Comparison of ENCODE assay signal across 9 mouse cellular contexts in genomic region chr14:19858808-19859776, GRCm38 (mm10). TPM values are rescaled to one million over a fixed set of nuclear protein-coding genes. Genes with fewer than 3 reads are reported as not detected.
DNase-seq lines count a peak whose midpoint lies in the region; ATAC-seq and TF ChIP-seq lines count a peak whose summit lies in the region.
"Had no signal": no experiment of that assay in that cellular context is flagged by ENCODE, and none has a peak within 500 bp of the region (broad histone marks: within the 10 kb centered on the region; RNA-seq: fewer than 3 reads in every experiment).

No protein-coding gene starts in this region.

- H3K9ac ChIP-seq in heart, adult 2 months (ENCODE audit: low read depth, low read length): no peak overlapping the region
- H3K9ac ChIP-seq in kidney, postnatal 0 days (ENCODE audit: low read depth, low read length): no peak overlapping the region

- intact Hi-C loops in heart, adult 2 months (cut with DNase I): loop anchor here (1.0 to 2.0 kb wide), 2 partner anchors 118 to 208 kb away; partner anchors contain the start of gene Gng2

- no peak for ATAC-seq in kidney, postnatal 0 days (replicated peaks; ENCODE audit: low FRiP score, low read depth)
- ATAC-seq in inflammation-experienced regulatory T-cells, adult 6 months: no peak

- H3K79me2 ChIP-seq in heart, adult 2 months (replicated peaks; ENCODE audit: control insufficient read depth, insufficient read depth, low read length): no peaks in the 10 kb centered on the region

- no peak for TF ChIP-seq POLR2A in heart, adult 2 months (IDR thresholded peaks at IDR 0.05; ENCODE audit: insufficient read depth, low read depth, low read length)

- H3K4me3 ChIP-seq in heart, adult 2 months: no peak overlapping the region
- no peak overlapping the region for H3K4me3 ChIP-seq in heart, embryonic 10.5 days
- H3K4me3 ChIP-seq in kidney, postnatal 0 days (replicated peaks; ENCODE audit: low read depth, low read length): no peak overlapping the region
- H3K4me3 ChIP-seq: myocyte had no signal

- no peaks in the 10 kb centered on the region for H3K27me3 ChIP-seq in heart, adult 2 months (ENCODE audit: control insufficient read depth, insufficient read depth, low read length)
- no peaks in the 10 kb centered on the region for H3K27me3 ChIP-seq in heart, embryonic 10.5 days (ENCODE audit: insufficient read depth, poor library complexity, severe bottlenecking)
- no peaks in the 10 kb centered on the region for H3K27me3 ChIP-seq in kidney, postnatal 0 days (ENCODE audit: insufficient read depth, low read length)

- no peak overlapping the region for H3K4me2 ChIP-seq in kidney, postnatal 0 days (ENCODE audit: low read length)

- H3K36me3 ChIP-seq in heart, adult 2 months (ENCODE audit: control insufficient read depth, insufficient read depth, low read length): no peaks in the 10 kb centered on the region
- H3K36me3 ChIP-seq in heart, embryonic 10.5 days: no peaks in the 10 kb centered on the region
- H3K36me3 ChIP-seq in kidney, postnatal 0 days (ENCODE audit: insufficient read depth, low read length): no peaks in the 10 kb centered on the region

- 33% methylated on average over 8 of the region's 8 CpGs for WGBS in heart, adult 2 months
- 57% methylated on average over 8 of the region's 8 CpGs for WGBS in heart, embryonic 10.5 days
- WGBS in kidney, postnatal 0 days: 33% methylated on average over 8 of the region's 8 CpGs

- H3K4me1 ChIP-seq in heart, adult 2 months (ENCODE audit: control insufficient read depth, insufficient read depth, low read length): no peaks in the 10 kb centered on the region
- no peaks in the 10 kb centered on the region for H3K4me1 ChIP-seq in heart, embryonic 10.5 days
- H3K4me1 ChIP-seq in kidney, postnatal 0 days (replicated peaks; ENCODE audit: insufficient read depth, low read length): no peaks in the 10 kb centered on the region

- TF ChIP-seq CTCF in heart, adult 2 months (IDR thresholded peaks at IDR 0.05): peak; percentile 60
- peak; percentile 53 for TF ChIP-seq CTCF in kidney, postnatal 0 days (IDR thresholded peaks at IDR 0.05; ENCODE audit: low read depth)

- H3K9me3 ChIP-seq in heart, embryonic 10.5 days: no peaks in the 10 kb centered on the region
- H3K9me3 ChIP-seq in kidney, postnatal 0 days (replicated peaks; ENCODE audit: low read length): no peaks in the 10 kb centered on the region

- TF ChIP-seq EP300 in heart, adult 2 months (IDR thresholded peaks at IDR 0.05; ENCODE audit: insufficient read depth, low read depth, low read length): no peak

- H3K27ac ChIP-seq in heart, adult 2 months: no peak overlapping the region
- no peak overlapping the region for H3K27ac ChIP-seq in heart, embryonic 10.5 days
- no peak overlapping the region for H3K27ac ChIP-seq in kidney, postnatal 0 days

- no peak for DNase-seq in heart, adult 2 months
- DNase-seq in heart, embryonic 10.5 days (ENCODE audit: low spot score): no peak
- DNase-seq in 416B (ENCODE audit: low read depth): peak; percentile 37
- peak; percentile 83 for DNase-seq in brain, adult 2 months (ENCODE audit: low read depth, low spot score)
- DNase-seq in kidney, postnatal 0 days (ENCODE audit: low spot score): peak; percentile 75
- peak; percentile 76 for DNase-seq in retina, embryonic 14.5 days (ENCODE audit: low spot score)
- no peak for DNase-seq in adrenal gland, postnatal 14 days

RNA-seq across cellular contexts. Expression of gene Rtraf, which starts 35.5 kb away (rescaled TPM):
- 10 to 100 TPM; 56.8 to 71.3 TPM for total RNA-seq in heart, adult 2 months (2021)
- 33.1 and 51.0 TPM in 2 replicates for polyA plus RNA-seq in heart, adult 2 months (2012; rRNA removed)
- 182 and 196 TPM in 2 replicates for polyA plus RNA-seq in heart, embryonic 10.5 days (2016; fragmentation: Nextera tagmentation; extraction: Ambion mirVana)
- 242 and 246 TPM in 2 replicates for polyA plus RNA-seq in kidney, postnatal 0 days (2015; fragmentation: Nextera tagmentation; extraction: Ambion mirVana)
- total RNA-seq in adrenal gland, postnatal 14 days (2021): 71.3 and 75.4 TPM in 2 replicates
- polyA plus RNA-seq in inflammation-experienced regulatory T-cells, adult 6 months (2017; shearing (Covaris generic)): 100 to 1,000 TPM; 116 to 145 (median 118) TPM

Comparison
In these comparisons a context has a peak if more than half of its experiments do, and no peak if none do; other contexts are left out.
1. DNase-seq: peak in 416B (single experiment), brain, adult 2 months (single experiment), kidney, postnatal 0 days (single experiment) and retina, embryonic 14.5 days (single experiment); none in heart, adult 2 months (0 of 2), heart, embryonic 10.5 days (single experiment) and adrenal gland, postnatal 14 days (single experiment).